Comparison of ENCODE assay signal across 9 mouse cellular contexts in genomic region chr8:104961537-104961961, GRCm38 (mm10). TPM values are rescaled to one million over a fixed set of nuclear protein-coding genes. Genes with fewer than 3 reads are reported as not detected.
DNase-seq lines count a peak whose midpoint lies in the region; ATAC-seq and TF ChIP-seq lines count a peak whose summit lies in the region.
"Had no signal": no experiment of that assay in that cellular context is flagged by ENCODE, and none has a peak within 500 bp of the region (broad histone marks: within the 10 kb centered on the region; RNA-seq: fewer than 3 reads in every experiment).

Ces2g (plus strand) TSS chr8:104961718.

- ATAC-seq in G1E (ENCODE audit: extremely low read depth, insufficient number of reproducible peaks, low FRiP score, poor library complexity, severe bottlenecking), result no peak
- ATAC-seq in megakaryocyte, adult 5-6 weeks (ENCODE audit: poor library complexity, severe bottlenecking), result peak; percentile 38; the same call in 1 of the 2 replicates
- no peak for ATAC-seq in CD4-positive, CD25-positive, alpha-beta regulatory T cell, adult 4 months

- H3K27ac ChIP-seq in bone marrow, adult 2 months (ENCODE audit: control insufficient read depth, insufficient read depth, low read depth, low read length, poor library complexity), result peak within 1 kb of the TSS; percentile 85
- H3K27ac ChIP-seq: intestine, embryonic 15.5 days had no signal

- no peak for TF ChIP-seq POLR2A in bone marrow, adult 2 months (IDR thresholded peaks at IDR 0.05; ENCODE audit: borderline replicate concordance, control insufficient read depth, low read depth, low read length)

- peaks cover 23% of the 10 kb centered on the region for H3K36me3 ChIP-seq in G1E (replicated peaks)
- H3K36me3 ChIP-seq: intestine, embryonic 15.5 days had no signal

- WGBS in bone marrow, adult 2 months, result 21% methylated on average over 5 of the region's 5 CpGs

- no peaks in the 10 kb centered on the region for H3K9me3 ChIP-seq in G1E (replicated peaks)
- H3K9me3 ChIP-seq: intestine, embryonic 15.5 days had no signal

- peak within 1 kb of the TSS; percentile 62 for H3K4me3 ChIP-seq in G1E (ENCODE audit: low read depth, low read length)
- peak within 1 kb of the TSS; percentile 73 for H3K4me3 ChIP-seq in bone marrow, adult 2 months (replicated peaks; ENCODE audit: control insufficient read depth, low read depth, low read length)
- H3K4me3 ChIP-seq: intestine, embryonic 15.5 days had no signal

- peaks cover 27% of the 10 kb centered on the region for H3K4me1 ChIP-seq in G1E (ENCODE audit: insufficient read depth, low read depth, low read length)
- peaks cover 2% of the 10 kb centered on the region; the same call in 1 of the 2 replicates for H3K4me1 ChIP-seq in bone marrow, adult 2 months (ENCODE audit: control insufficient read depth, insufficient read depth, low read length)
- H3K4me1 ChIP-seq: intestine, embryonic 15.5 days had no signal

- H3K27me3 ChIP-seq in G1E (ENCODE audit: insufficient read depth, low read length), result no peaks in the 10 kb centered on the region
- H3K27me3 ChIP-seq: intestine, embryonic 15.5 days had no signal

- DNase-seq in G1E (ENCODE audit: low spot score), result no peak
- peak; percentile 39 for DNase-seq in kidney, adult 9 months
- no peak for DNase-seq in retina, embryonic 14.5 days (ENCODE audit: low spot score)
- no peak for DNase-seq in cerebellum, adult 8-10 months
- no peak for DNase-seq in right cerebral cortex, postnatal 14 days

- no peak for TF ChIP-seq CTCF in G1E (IDR thresholded peaks at IDR 0.05; ENCODE audit: low read depth, low read length)
- TF ChIP-seq CTCF in bone marrow, adult 2 months (IDR thresholded peaks at IDR 0.05; ENCODE audit: control insufficient read depth, insufficient read depth, low read length), result no peak

RNA-seq across cellular contexts. Expression of gene Ces2g, which starts in this region (rescaled TPM):
- total RNA-seq in G1E (2014; fragmentation: Nextera tagmentation) (7.3 and 67.0 TPM in 2 replicates), G1E (2017) (1.1 and 2.0 TPM in 2 replicates)
- polyA plus RNA-seq in G1E (2012), result 0.32 and 0.55 TPM in 2 replicates
- 29.5 and 49.8 TPM in 2 replicates for polyA plus RNA-seq in bone marrow, adult 2 months (2011; ENCODE audit: insufficient read depth, insufficient read length, low replicate concordance, missing spikeins)
- 2.8 and 5.9 TPM in 2 replicates for total RNA-seq in megakaryocyte, adult 5-6 weeks (2015)
- 1.2 and 1.7 TPM in 2 replicates for total RNA-seq in megakaryocyte, adult 5-6 weeks (2017)
- under 1 TPM; 0.13 to 0.28 TPM for polyA plus RNA-seq in CD4-positive, CD25-positive, alpha-beta regulatory T cell, adult 4 months (2017; shearing (Covaris generic))

Comparison
In these comparisons a context has a peak if more than half of its experiments do, and no peak if none do; other contexts are left out.
1. RNA of gene Ces2g (polyA plus RNA-seq): 29.5 to 49.8 TPM in bone marrow, adult 2 months; 0.32 to 0.55 TPM in G1E and 0.13 to 0.28 TPM in CD4-positive, CD25-positive, alpha-beta regulatory T cell, adult 4 months; every median in the first group is over 10 times any median in the second.